Mouse (Mus musculus) liver, embryonic 14.5 days (tissue): ENCODE results near the gene C1qtnf5. TPM values are rescaled to one million over a fixed set of nuclear protein-coding genes. Genes with fewer than 3 reads are reported as not detected.

Experiments
- ATAC-seq: fragments of 200-750 bp; cut with Nextera tagmentation; 2 replicates; pipeline ENCODE4 v1.8.0; 2017; ENCODE audit warnings: moderate number of reproducible peaks, mild to moderate bottlenecking, moderate library complexity; ENCODE audit not compliant: insufficient read depth
- DNase-seq, 3 experiments: peaks; one replicate each; pipeline ENCODE4 v3.0.0-alpha.2; 2012 to 2013; ENCODE audit warnings: low read depth in 3 of 3, low spot score in 3 of 3
- H3K27ac ChIP-seq: fragments of 300-500 bp; sonication (generic); 2 replicates; pipeline ENCODE4 v1.5.1; 2014; ENCODE audit warnings: moderate library complexity, mild to moderate bottlenecking, control low read depth, inconsistent platforms
- H3K27me3 ChIP-seq: fragments of 300-500 bp; sonication (generic); 2 replicates; pipeline ENCODE4 v1.6.1; 2014; ENCODE audit warnings: mild to moderate bottlenecking, low read length, moderate library complexity; ENCODE audit not compliant: control insufficient read depth, insufficient read depth
- H3K36me3 ChIP-seq: fragments of 300-500 bp; sonication (generic); replicated peaks from 2 replicates; pipeline ENCODE4 v1.6.1; 2014; ENCODE audit warnings: low read depth; ENCODE audit not compliant: control insufficient read depth, insufficient read depth
- H3K4me1 ChIP-seq, 2 experiments: fragments of 200-500 bp in 1 of 2; fragments of 300-500 bp in 1 of 2; sonication (generic) in 1 of 2; replicated peaks; 2 replicates each; pipeline ENCODE4 v1.6.1; 2012 to 2014; ENCODE audit warnings: antibody characterized with exemption in 1 of 2, inconsistent platforms in 1 of 2, low read length in 1 of 2; ENCODE audit not compliant: control insufficient read depth in 2 of 2, insufficient read depth in 2 of 2
- H3K4me2 ChIP-seq: fragments of 300-500 bp; sonication (generic); 2 replicates; pipeline ENCODE4 v1.6.1; 2014; ENCODE audit warnings: low read depth, mild to moderate bottlenecking, control low read depth, moderate library complexity
- H3K4me3 ChIP-seq, 2 experiments: fragments of 200-500 bp in 1 of 2; fragments of 300-500 bp in 1 of 2; sonication (generic) in 1 of 2; 2 replicates each; pipeline ENCODE4 v1.5.1; 2012 to 2014; ENCODE audit warnings: low read depth in 2 of 2, low read length in 2 of 2, mild to moderate bottlenecking in 2 of 2, control low read depth in 1 of 2, inconsistent platforms in 1 of 2, moderate library complexity in 1 of 2; ENCODE audit not compliant: insufficient read depth in 1 of 2
- H3K9ac ChIP-seq: fragments of 300-500 bp; sonication (generic); replicated peaks from 2 replicates; pipeline ENCODE4 v1.6.1; 2014; ENCODE audit warnings: mild to moderate bottlenecking, control low read depth, moderate library complexity
- H3K9me3 ChIP-seq: fragments of 300-500 bp; sonication (generic); 2 replicates; pipeline ENCODE4 v1.6.1; 2016; ENCODE audit warnings: low read length, mixed read lengths; ENCODE audit not compliant: control insufficient read depth
- CTCF ChIP-seq: IDR thresholded peaks from 2 replicates; pipeline ENCODE4 v1.5.1; 2016; ENCODE audit warnings: antibody characterized with exemption, low read depth, control low read depth
- EP300 ChIP-seq: IDR thresholded peaks from 2 replicates; pipeline ENCODE4 v1.6.1; 2016; ENCODE audit warnings: antibody characterized with exemption, low read depth
- WGBS: fragments of 180-500 bp; shearing (Covaris S2); extraction: QIAGEN DNeasy Blood & Tissue Kit; methylation state at CpG from one replicate; pipeline ENCODE4 v1.1.7; 2014; ENCODE audit not compliant: insufficient replicate concordance; 5-methylcytosine and 5-hydroxymethylcytosine counted together
- polyA plus RNA-seq, 2 experiments: library from polyadenylated mRNA; depleted of rRNA in 1 of 2; stranded (reverse) in 1 of 2; unstranded in 1 of 2; fragments of >200 nt; fragmentation: Nextera tagmentation in 1 of 2; extraction: Ambion mirVana in 1 of 2; gene quantifications; 2 replicates each; pipeline versions ENCODE4 v1.2.1 to v1.2.3; 2012 to 2014

The C1qtnf5 gene
- polyA plus RNA-seq, 2 experiments: 0.27 to 0.30 TPM

GRCm38 (mm10) chr9:44133287-44133686 is 26.2 kb downstream of the C1qtnf5 start:
- TF ChIP-seq EP300 (no peak), CTCF (no peak)
- ATAC-seq: no peak
- no peak for DNase-seq
- no peak overlapping the region for H3K9ac ChIP-seq
- no peak overlapping the region for H3K27ac ChIP-seq
- H3K4me1 ChIP-seq: peaks cover 0 to 6% of the 10 kb centered on the region in 2 experiments; a peak in 1 of 4 replicates
- no peaks in the 10 kb centered on the region for H3K9me3 ChIP-seq
- H3K36me3 ChIP-seq: no peaks in the 10 kb centered on the region
- H3K4me3 ChIP-seq: no peak overlapping the region
- WGBS: 24% methylated on average over 2 of the region's 2 CpGs
- peaks cover 80% of the 10 kb centered on the region for H3K27me3 ChIP-seq
- no peak overlapping the region for H3K4me2 ChIP-seq

- Histone ChIP-seq H3K9ac (no peak within 1 kb of the TSS; the same call in 1 of the 2 replicates), H3K27ac (no peak within 1 kb of the TSS), H3K9me3 (no peaks in the 10 kb centered on the region), H3K4me2 (peak within 1 kb of the TSS; percentile 56), H3K4me3 (peak within 1 kb of the TSS; percentile 36 to 47), H3K4me1 (peaks cover 0 to 6% of the 10 kb centered on the region in 2 experiments; a peak in 1 of 4 replicates), H3K27me3 (peaks cover 76% of the 10 kb centered on the region), H3K36me3 (no peaks in the 10 kb centered on the region)
- DNase-seq (no peak), ATAC-seq (no peak)
- TF ChIP-seq CTCF: no peak
- TF ChIP-seq EP300: no peak
- WGBS: 2% methylated on average over 54 of the region's 55 CpGs
Measured at GRCm38 (mm10) chr9:44134101-44134850, 27.2 kb downstream of the C1qtnf5 start, which contains the start of gene Mcam. TSS of gene Mcam (plus strand) at chr9:44134469.

GRCm38 (mm10) chr9:44134851-44135730 is 28.0 kb downstream of the C1qtnf5 start:
- DNase-seq (no peak), ATAC-seq (no peak)
- Histone ChIP-seq H3K4me1 (0 out of 4 replicates have a peak, but pooled peaks cover 0 to 3% of the 10 kb centered on the region in 2 experiments), H3K4me3 (peak overlapping the region; percentile 36 to 47), H3K27me3 (peaks cover 68% of the 10 kb centered on the region), H3K9me3 (no peaks in the 10 kb centered on the region), H3K4me2 (peak overlapping the region; percentile 56), H3K27ac (no peak overlapping the region), H3K36me3 (no peaks in the 10 kb centered on the region), H3K9ac (no peak overlapping the region; the same call in 1 of the 2 replicates)
- WGBS: 5% methylated on average over 48 of the region's 49 CpGs
- TF ChIP-seq CTCF (no peak), EP300 (no peak)

GRCm38 (mm10) chr9:44135731-44136411 is 28.8 kb downstream of the C1qtnf5 start:
- H3K9ac ChIP-seq: no peak overlapping the region
- H3K9me3 ChIP-seq: no peaks in the 10 kb centered on the region
- TF ChIP-seq CTCF (no peak), EP300 (no peak)
- H3K4me3 ChIP-seq: no peak overlapping the region; a peak in 1 of 4 replicates
- 50% methylated on average over 7 of the region's 7 CpGs for WGBS
- peaks cover 60% of the 10 kb centered on the region for H3K27me3 ChIP-seq
- DNase-seq (no peak), ATAC-seq (no peak)
- H3K27ac ChIP-seq: no peak overlapping the region
- peak overlapping the region; percentile 56; the same call in 1 of the 2 replicates for H3K4me2 ChIP-seq
- no peaks in the 10 kb centered on the region for H3K36me3 ChIP-seq
- no peaks in the 10 kb centered on the region for H3K4me1 ChIP-seq
